Mouse (Mus musculus) left cerebral cortex, adult 11 months (tissue): ENCODE results near the gene Smpdl3b.

Source experiments
- DNase-seq: peaks from one replicate; pipeline ENCODE4 v3.0.0; 2022; ENCODE audit warnings: low spot score

Smpdl3b gene

GRCm38 (mm10) chr4:132733071-132733770 is 23.8 kb downstream of the Smpdl3b start:
- DNase-seq: no peak

GRCm38 (mm10) chr4:132732148-132732684 is 24.8 kb downstream of the Smpdl3b start, which contains the start of gene Xkr8:
Gene Xkr8, minus strand, starts transcription at chr4:132732546.
- DNase-seq: no peak

- no peak for DNase-seq
Measured at GRCm38 (mm10) chr4:132731616-132732015, 25.4 kb downstream of the Smpdl3b start.

- no peak for DNase-seq
Measured at GRCm38 (mm10) chr4:132728233-132728632, 28.8 kb downstream of the Smpdl3b start.

GRCm38 (mm10) chr4:132718251-132718650 is 38.8 kb downstream of the Smpdl3b start:
- DNase-seq: no peak

GRCm38 (mm10) chr4:132713181-132713580 is 43.9 kb downstream of the Smpdl3b start:
- no peak for DNase-seq

GRCm38 (mm10) chr4:132706885-132707284 is 50.2 kb downstream of the Smpdl3b start:
- no peak for DNase-seq

- no peak for DNase-seq
Measured at GRCm38 (mm10) chr4:132702076-132702475, 55.0 kb downstream of the Smpdl3b start.

- no peak for DNase-seq
Measured at GRCm38 (mm10) chr4:132693366-132693765, 63.7 kb downstream of the Smpdl3b start.

GRCm38 (mm10) chr4:132689634-132690033 is 67.4 kb downstream of the Smpdl3b start:
- DNase-seq: no peak
